8 mouse cellular contexts compared by ENCODE assay signal in genomic region chr9:50344868-50345267, GRCm38 (mm10). TPM values are rescaled to one million over a fixed set of nuclear protein-coding genes. Genes with fewer than 3 reads are reported as not detected.
DNase-seq lines count a peak whose midpoint lies in the region; ATAC-seq and TF ChIP-seq lines count a peak whose summit lies in the region.

TSS of gene Rpl10-ps3 (minus strand) at chr9:50344968.

- H3K9ac ChIP-seq in embryonic facial prominence, embryonic 12.5 days, result no peak within 1 kb of the TSS
- H3K9ac ChIP-seq in heart, embryonic 14.5 days (ENCODE audit: low read length), result no peak within 1 kb of the TSS

- H3K4me1 ChIP-seq in lung, adult 2 months (ENCODE audit: control insufficient read depth, insufficient read depth, low read length), result no peaks in the 10 kb centered on the region
- no peaks in the 10 kb centered on the region for H3K4me1 ChIP-seq in embryonic facial prominence, embryonic 12.5 days
- H3K4me1 ChIP-seq in heart, embryonic 14.5 days (ENCODE audit: control insufficient read depth in 2 of 2, insufficient read depth in 2 of 2, low read length in 2 of 2), result no peaks in the 10 kb centered on the region

- H3K36me3 ChIP-seq in embryonic facial prominence, embryonic 12.5 days, result no peaks in the 10 kb centered on the region
- no peaks in the 10 kb centered on the region for H3K36me3 ChIP-seq in heart, embryonic 14.5 days (ENCODE audit: control insufficient read depth, insufficient read depth, low read length)

- no peak within 1 kb of the TSS for H3K27ac ChIP-seq in embryonic facial prominence, embryonic 12.5 days
- H3K27ac ChIP-seq in heart, embryonic 14.5 days (replicated peaks in 1 of 2; ENCODE audit: control insufficient read depth in 1 of 2, insufficient read depth in 1 of 2, low read depth in 2 of 2, low read length in 2 of 2), result no peak within 1 kb of the TSS

- intact Hi-C loops in left cerebral cortex, postnatal 14 days (cut with DNase I), result no loop called here

- no peak within 1 kb of the TSS for H3K4me2 ChIP-seq in embryonic facial prominence, embryonic 12.5 days (replicated peaks)
- H3K4me2 ChIP-seq in heart, embryonic 14.5 days (ENCODE audit: low read length), result no peak within 1 kb of the TSS

- no peak within 1 kb of the TSS for H3K4me3 ChIP-seq in lung, adult 2 months (replicated peaks; ENCODE audit: extremely low read depth, low read depth, low read length)
- H3K4me3 ChIP-seq in embryonic facial prominence, embryonic 12.5 days, result no peak within 1 kb of the TSS
- H3K4me3 ChIP-seq in heart, embryonic 14.5 days (ENCODE audit: control insufficient read depth in 1 of 2, insufficient read depth in 1 of 2, low read depth in 1 of 2, low read length in 2 of 2), result no peak within 1 kb of the TSS

- DNase-seq in lung, adult 2 months, result no peak
- no peak for DNase-seq in lung, postnatal 36 days
- no peak for DNase-seq in left cerebral cortex, postnatal 14 days (ENCODE audit: low spot score in 2 of 2)
- DNase-seq in cerebellum, postnatal 14 days, result no peak
- DNase-seq in right cerebral cortex, postnatal 36 days (ENCODE audit: low spot score in 2 of 2), result no peak

- H3K27me3 ChIP-seq in embryonic facial prominence, embryonic 12.5 days, result no peaks in the 10 kb centered on the region
- no peaks in the 10 kb centered on the region for H3K27me3 ChIP-seq in heart, embryonic 14.5 days (ENCODE audit: control insufficient read depth, insufficient read depth, low read length)

- TF ChIP-seq POLR2A in lung, adult 2 months (IDR thresholded peaks at IDR 0.05; ENCODE audit: borderline replicate concordance, extremely low read depth, low read depth, low read length), result no peak

- ATAC-seq in embryonic facial prominence, embryonic 12.5 days (ENCODE audit: insufficient number of reproducible peaks, insufficient read depth, low FRiP score, low TSS enrichment), result no peak
- no peak for ATAC-seq in heart, embryonic 14.5 days (ENCODE audit: insufficient number of reproducible peaks, insufficient read depth, low FRiP score, low read depth)
- no peak for ATAC-seq in monocyte, adult 5-6 weeks (replicated peaks; ENCODE audit: insufficient number of reproducible peaks, low FRiP score, low TSS enrichment, poor library complexity, severe bottlenecking)

- 97% methylated on average over 11 of the region's 13 CpGs for WGBS in lung, adult 2 months
- 96% methylated on average over 11 of the region's 13 CpGs for WGBS in embryonic facial prominence, embryonic 12.5 days
- 90% methylated on average over 7 of the region's 13 CpGs for WGBS in heart, embryonic 14.5 days

- no peaks in the 10 kb centered on the region for H3K9me3 ChIP-seq in embryonic facial prominence, embryonic 12.5 days
- H3K9me3 ChIP-seq in heart, embryonic 14.5 days (ENCODE audit: control insufficient read depth, low read length), result no peaks in the 10 kb centered on the region

- no peak for TF ChIP-seq CTCF in lung, adult 2 months (IDR thresholded peaks at IDR 0.05; ENCODE audit: insufficient read depth, low read length)

RNA-seq across cellular contexts. Expression of gene Rpl10-ps3, which starts in this region (rescaled TPM):
- polyA plus RNA-seq in lung, adult 2 months (2012; rRNA removed), result 44.4 and 49.7 TPM in 2 replicates
- 184 and 204 TPM in 2 replicates for polyA plus RNA-seq in embryonic facial prominence, embryonic 12.5 days (2016; fragmentation: Nextera tagmentation; extraction: Ambion mirVana)
- polyA plus RNA-seq in heart, embryonic 14.5 days (2014; fragmentation: Nextera tagmentation; extraction: Ambion mirVana), result 290 and 358 TPM in 2 replicates
- total RNA-seq in left cerebral cortex, postnatal 14 days (2021), result 100 to 1,000 TPM; 327 to 341 TPM
- total RNA-seq in monocyte, adult 5-6 weeks (2017), result 124 to 152 TPM (median 139 TPM) in 3 replicates
